Mouse (Mus musculus) neural tube, embryonic 14.5 days (tissue): Measurements from ENCODE around the gene Stx11. TPM values are rescaled to one million over a fixed set of nuclear protein-coding genes. Genes with fewer than 3 reads are reported as not detected.

Experiments
- ATAC-seq: fragments of 200-750 bp; cut with Nextera tagmentation; 2 replicates; pipeline ENCODE4 v1.8.0; 2017; ENCODE audit warnings: low read depth, mild to moderate bottlenecking, moderate TSS enrichment, moderate library complexity
- H3K27ac ChIP-seq: fragments of 300-500 bp; sonication (generic); 2 replicates; pipeline ENCODE4 v1.5.1; 2014; ENCODE audit warnings: low read depth, mild to moderate bottlenecking, control low read depth, low read length, moderate library complexity, mixed read lengths
- H3K27me3 ChIP-seq: fragments of 300-500 bp; sonication (generic); 2 replicates; pipeline ENCODE4 v1.6.1; 2014; ENCODE audit warnings: low read length; ENCODE audit not compliant: control insufficient read depth, insufficient read depth
- H3K36me3 ChIP-seq: fragments of 300-500 bp; sonication (generic); 2 replicates; pipeline ENCODE4 v1.6.1; 2014; ENCODE audit warnings: low read length, mixed read lengths; ENCODE audit not compliant: control insufficient read depth, insufficient read depth
- H3K4me1 ChIP-seq: fragments of 300-500 bp; sonication (generic); 2 replicates; pipeline ENCODE4 v1.6.1; 2014; ENCODE audit warnings: low read length; ENCODE audit not compliant: control insufficient read depth, insufficient read depth
- H3K4me2 ChIP-seq: fragments of 300-500 bp; sonication (generic); 2 replicates; pipeline ENCODE4 v1.6.1; 2014; ENCODE audit warnings: mild to moderate bottlenecking, low read depth, low read length, control low read depth
- H3K4me3 ChIP-seq: fragments of 300-500 bp; sonication (generic); 2 replicates; pipeline ENCODE4 v1.5.1; 2014; ENCODE audit warnings: low read depth, low read length, control low read depth, mixed read lengths
- H3K9ac ChIP-seq: fragments of 300-500 bp; sonication (generic); replicated peaks from 2 replicates; pipeline ENCODE4 v1.6.1; 2014; ENCODE audit warnings: low read depth, mild to moderate bottlenecking, control low read depth, low read length, mixed read lengths
- H3K9me3 ChIP-seq: fragments of 300-500 bp; sonication (generic); 2 replicates; pipeline ENCODE4 v1.6.1; 2016; ENCODE audit warnings: low read length; ENCODE audit not compliant: control insufficient read depth
- WGBS: fragments of 180-500 bp; shearing (Covaris S2); extraction: QIAGEN DNeasy Blood & Tissue Kit; methylation state at CpG from one replicate; pipeline ENCODE4 v1.1.7; 2014; 5-methylcytosine and 5-hydroxymethylcytosine counted together
- polyA plus RNA-seq: library from polyadenylated mRNA; unstranded; fragments of >200 nt; fragmentation: Nextera tagmentation; extraction: Ambion mirVana; gene quantifications from 2 replicates; pipeline ENCODE4 v1.2.1, GENCODE M21; 2014

The Stx11 gene
- polyA plus RNA-seq, 1 experiment from 2014 or later: 0.66 TPM

DNA sequence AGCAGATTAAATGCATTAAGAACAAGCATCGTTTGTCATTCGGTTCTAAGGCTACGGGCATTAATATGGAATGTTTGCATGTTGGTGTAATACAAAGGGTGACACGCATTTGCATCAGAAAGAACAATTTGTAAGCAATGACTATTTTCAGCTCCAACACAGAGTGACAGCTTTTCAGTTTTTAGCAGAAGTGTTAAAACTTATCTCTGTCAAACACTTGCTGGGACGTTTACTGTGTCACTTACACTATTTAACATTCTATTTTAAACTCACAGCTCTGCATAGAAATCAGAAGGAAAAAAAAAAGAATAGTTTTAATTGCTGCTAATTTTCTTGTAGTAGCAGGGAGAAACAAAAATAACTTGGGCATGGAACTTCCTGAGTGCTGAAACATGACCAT is 22.4 kb upstream of the Stx11 start:
- H3K4me3 ChIP-seq: no peak overlapping the region
- H3K4me2 ChIP-seq: no peak overlapping the region
- no peaks in the 10 kb centered on the region for H3K27me3 ChIP-seq
- no peaks in the 10 kb centered on the region for H3K4me1 ChIP-seq
- WGBS: 47% methylated on average over 5 of the region's 5 CpGs
- no peaks in the 10 kb centered on the region for H3K36me3 ChIP-seq
- ATAC-seq: no peak
- no peaks in the 10 kb centered on the region for H3K9me3 ChIP-seq
- H3K9ac ChIP-seq: no peak overlapping the region
- no peak overlapping the region for H3K27ac ChIP-seq

DNA sequence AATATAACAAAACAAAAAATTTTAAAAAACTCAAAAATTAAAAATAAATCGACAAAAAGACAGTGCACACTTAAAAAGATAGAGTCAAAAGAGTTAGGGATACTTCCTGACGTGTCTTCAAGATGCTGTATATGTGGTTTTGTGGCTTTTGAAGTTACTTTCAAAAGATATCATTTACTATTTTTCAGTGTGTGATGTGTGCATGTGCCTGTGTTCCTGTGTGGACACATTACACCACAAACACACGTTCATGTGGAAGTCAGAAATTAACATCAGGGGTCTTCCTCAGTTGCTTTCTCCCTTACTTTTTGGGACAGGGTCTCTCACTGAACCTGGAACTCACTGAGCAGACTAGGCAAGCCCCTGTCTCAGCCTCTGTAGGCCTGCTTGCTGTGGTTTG is 20.9 kb upstream of the Stx11 start:
- ATAC-seq: no peak
- Histone ChIP-seq H3K9me3 (no peaks in the 10 kb centered on the region), H3K27ac (no peak overlapping the region), H3K36me3 (no peaks in the 10 kb centered on the region), H3K27me3 (no peaks in the 10 kb centered on the region), H3K9ac (no peak overlapping the region), H3K4me1 (no peaks in the 10 kb centered on the region), H3K4me3 (no peak overlapping the region), H3K4me2 (no peak overlapping the region)
- WGBS: 85% methylated on average over 3 of the region's 3 CpGs

GRCm38 (mm10) chr10:12983516-12983915 is 19.4 kb upstream of the Stx11 start:
- Histone ChIP-seq H3K4me1 (no peaks in the 10 kb centered on the region), H3K36me3 (no peaks in the 10 kb centered on the region), H3K9ac (no peak overlapping the region), H3K4me3 (no peak overlapping the region), H3K27me3 (no peaks in the 10 kb centered on the region), H3K4me2 (no peak overlapping the region), H3K9me3 (no peaks in the 10 kb centered on the region), H3K27ac (no peak overlapping the region)
- 80% methylated on average over 3 of the region's 3 CpGs for WGBS
- ATAC-seq: no peak

GRCm38 (mm10) chr10:12981071-12981470 is 17.0 kb upstream of the Stx11 start:
- no peak for ATAC-seq
- H3K4me2 ChIP-seq: no peak overlapping the region
- no peaks in the 10 kb centered on the region for H3K9me3 ChIP-seq
- no peaks in the 10 kb centered on the region for H3K36me3 ChIP-seq
- WGBS: 77% methylated on average over 7 of the region's 7 CpGs
- H3K4me1 ChIP-seq: no peaks in the 10 kb centered on the region
- no peak overlapping the region for H3K9ac ChIP-seq
- no peak overlapping the region for H3K4me3 ChIP-seq
- H3K27ac ChIP-seq: no peak overlapping the region
- no peaks in the 10 kb centered on the region for H3K27me3 ChIP-seq

DNA sequence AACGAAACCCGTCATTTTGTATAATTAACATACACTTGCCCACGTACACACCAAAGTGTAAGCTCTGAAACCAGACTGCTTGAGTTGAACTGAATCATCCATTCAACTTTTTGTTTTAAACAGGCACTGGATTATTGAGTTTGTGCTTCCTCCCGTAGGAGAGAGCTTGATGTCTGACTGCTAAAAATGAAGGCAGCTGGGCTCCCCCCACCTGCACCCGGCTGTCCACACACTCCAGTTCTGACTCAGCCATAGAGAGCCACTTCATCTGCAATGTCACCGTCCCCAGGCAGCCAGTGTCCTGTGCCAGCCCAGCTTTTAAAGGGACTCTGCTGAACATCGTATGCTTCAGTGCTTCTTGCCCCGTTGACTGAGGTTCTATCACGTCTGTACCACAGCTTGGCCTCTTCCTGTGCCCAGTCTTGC is 13.7 kb upstream of the Stx11 start:
- no peak overlapping the region for H3K4me3 ChIP-seq
- H3K36me3 ChIP-seq: no peaks in the 10 kb centered on the region
- H3K4me1 ChIP-seq: no peaks in the 10 kb centered on the region
- H3K4me2 ChIP-seq: no peak overlapping the region
- no peak overlapping the region for H3K27ac ChIP-seq
- no peak for ATAC-seq
- no peak overlapping the region for H3K9ac ChIP-seq
- H3K9me3 ChIP-seq: no peaks in the 10 kb centered on the region
- no peaks in the 10 kb centered on the region for H3K27me3 ChIP-seq
- 81% methylated on average over 9 of the region's 9 CpGs for WGBS

- no peak overlapping the region for H3K27ac ChIP-seq
- no peak overlapping the region for H3K9ac ChIP-seq
- no peak for ATAC-seq
- H3K4me3 ChIP-seq: no peak overlapping the region
- no peaks in the 10 kb centered on the region for H3K27me3 ChIP-seq
- H3K4me2 ChIP-seq: no peak overlapping the region
- H3K4me1 ChIP-seq: no peaks in the 10 kb centered on the region
- H3K9me3 ChIP-seq: no peaks in the 10 kb centered on the region
- WGBS: 91% methylated on average over 7 of the region's 7 CpGs
- no peaks in the 10 kb centered on the region for H3K36me3 ChIP-seq
Measured at GRCm38 (mm10) chr10:12976552-12976951, 12.5 kb upstream of the Stx11 start.

DNA sequence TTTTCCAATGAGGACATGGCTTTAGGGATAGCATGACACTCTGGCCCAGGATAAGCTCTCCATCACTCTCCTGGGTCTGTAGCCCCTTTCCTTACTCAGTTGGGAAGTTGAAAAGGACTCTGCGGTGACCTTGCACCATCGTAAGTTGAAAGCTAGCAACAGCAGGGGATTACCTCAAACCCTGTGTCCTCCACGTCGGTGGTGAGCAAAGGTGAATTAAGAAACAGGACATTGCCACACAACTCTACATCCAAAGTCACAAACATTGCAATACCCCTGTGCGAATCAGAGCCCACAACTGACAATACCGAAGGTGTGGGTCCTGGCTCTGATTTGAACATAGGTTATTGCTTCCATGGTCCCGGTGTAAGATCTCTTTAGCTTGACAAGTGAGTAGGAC is 11.9 kb upstream of the Stx11 start:
- no peak for ATAC-seq
- H3K27me3 ChIP-seq: no peaks in the 10 kb centered on the region
- no peak overlapping the region for H3K27ac ChIP-seq
- H3K4me3 ChIP-seq: no peak overlapping the region
- H3K4me2 ChIP-seq: no peak overlapping the region
- no peak overlapping the region for H3K9ac ChIP-seq
- 88% methylated on average over 7 of the region's 7 CpGs for WGBS
- no peaks in the 10 kb centered on the region for H3K9me3 ChIP-seq
- no peaks in the 10 kb centered on the region for H3K4me1 ChIP-seq
- no peaks in the 10 kb centered on the region for H3K36me3 ChIP-seq

DNA sequence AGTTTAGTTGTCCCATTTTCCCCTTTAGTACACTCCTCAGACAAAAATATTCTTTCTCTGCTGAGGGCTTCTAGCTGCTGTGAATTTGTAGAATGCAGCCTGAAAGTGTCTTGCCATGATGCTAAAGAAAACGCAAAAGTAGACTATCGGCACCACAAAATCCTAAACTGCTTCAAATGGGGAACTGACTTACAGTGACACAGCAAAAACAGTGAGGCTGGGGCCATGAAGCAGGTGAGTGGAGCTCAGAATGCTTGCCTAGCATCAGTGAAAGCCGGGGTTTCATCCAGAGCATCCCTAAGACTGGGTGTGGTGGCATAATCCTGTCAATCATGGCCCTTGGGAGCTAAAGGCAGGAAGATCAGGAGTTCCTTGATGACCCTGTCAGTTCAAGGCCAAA is 11.4 kb upstream of the Stx11 start:
- Histone ChIP-seq H3K4me3 (no peak overlapping the region), H3K36me3 (no peaks in the 10 kb centered on the region), H3K9me3 (no peaks in the 10 kb centered on the region), H3K27ac (no peak overlapping the region), H3K27me3 (no peaks in the 10 kb centered on the region), H3K9ac (no peak overlapping the region), H3K4me2 (no peak overlapping the region), H3K4me1 (no peaks in the 10 kb centered on the region)
- no peak for ATAC-seq
- 93% methylated on average over 3 of the region's 3 CpGs for WGBS

GRCm38 (mm10) chr10:12974572-12974971 is 10.5 kb upstream of the Stx11 start:
- Histone ChIP-seq H3K4me1 (no peaks in the 10 kb centered on the region), H3K27me3 (no peaks in the 10 kb centered on the region), H3K4me2 (no peak overlapping the region), H3K4me3 (no peak overlapping the region), H3K36me3 (no peaks in the 10 kb centered on the region), H3K27ac (no peak overlapping the region), H3K9ac (no peak overlapping the region), H3K9me3 (no peaks in the 10 kb centered on the region)
- 91% methylated on average over 6 of the region's 6 CpGs for WGBS
- ATAC-seq: no peak

DNA sequence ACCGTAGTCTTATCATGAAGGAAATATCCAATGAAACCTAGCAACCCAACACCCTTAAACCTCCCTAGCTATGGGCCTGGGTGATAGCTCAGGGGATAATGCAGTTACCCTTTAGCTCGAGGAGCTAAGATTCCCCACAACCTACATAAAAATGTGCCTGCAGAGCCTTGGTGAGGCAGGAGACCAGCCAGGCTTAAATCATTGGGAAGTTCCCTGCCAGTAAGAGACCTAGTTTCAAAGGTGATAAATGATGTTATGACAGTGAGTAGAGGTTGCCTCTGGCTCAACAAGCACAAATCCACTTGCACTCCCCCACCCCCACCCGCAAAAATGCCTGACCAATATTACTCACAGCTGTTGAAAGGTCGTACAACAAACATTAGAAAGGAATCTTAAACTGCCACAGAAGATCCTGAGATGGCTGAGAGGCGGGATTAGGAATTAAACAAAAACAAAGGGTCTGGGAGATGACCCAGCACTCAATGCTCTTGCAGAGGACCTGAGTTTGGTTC is 1.6 kb upstream of the Stx11 start:
- H3K9me3 ChIP-seq: no peaks in the 10 kb centered on the region
- no peak overlapping the region for H3K9ac ChIP-seq
- no peak overlapping the region for H3K27ac ChIP-seq
- 0 out of 2 replicates have a peak, but pooled peaks cover 3% of the 10 kb centered on the region for H3K4me1 ChIP-seq
- ATAC-seq: no peak
- H3K4me3 ChIP-seq: no peak overlapping the region
- H3K36me3 ChIP-seq: no peaks in the 10 kb centered on the region
- H3K27me3 ChIP-seq: no peaks in the 10 kb centered on the region
- 88% methylated on average over 5 of the region's 5 CpGs for WGBS
- no peak overlapping the region for H3K4me2 ChIP-seq
